Mouse (Mus musculus) E14TG2a.4 (cell line): ENCODE measurements around the gene Focad.

Experiments
- CTCF ChIP-seq: conservative IDR thresholded peaks from 2 replicates; pipeline ENCODE4 v1.5.1; 2014; ENCODE audit warnings: low read length
- NANOG ChIP-seq: IDR thresholded peaks from 2 replicates; pipeline ENCODE4 v1.6.1; 2014; ENCODE audit warnings: borderline replicate concordance, low read length, mixed read lengths
- POU5F1 ChIP-seq: IDR thresholded peaks from 2 replicates; pipeline ENCODE4 v1.6.1; 2014; ENCODE audit warnings: low read length, borderline replicate concordance

DNA sequence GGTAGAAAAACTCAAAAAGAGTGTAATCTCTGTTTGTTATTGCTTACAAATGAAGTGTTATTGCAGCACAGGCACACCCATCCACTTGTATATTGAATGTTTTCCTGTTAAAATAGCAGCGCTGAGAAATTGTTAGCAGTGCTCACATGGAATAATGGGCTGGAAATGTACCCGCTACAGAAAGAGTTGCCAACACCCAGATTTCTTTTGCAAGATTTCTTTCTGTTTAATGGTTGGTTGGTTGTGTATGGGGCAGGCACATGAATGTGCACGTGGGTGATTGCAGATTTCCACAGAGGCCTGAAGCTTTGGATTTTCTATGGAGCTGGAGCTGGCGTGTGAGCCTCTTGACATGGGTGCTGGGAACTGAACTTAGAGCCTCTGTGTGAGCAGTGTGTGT, 151.1 kb downstream of the Focad start:
- TF ChIP-seq CTCF (no peak), NANOG (no peak), POU5F1 (no peak)
